Mouse (Mus musculus) liver, embryonic 14.5 days (tissue): ENCODE measurements around the gene Ubap1l. TPM values are rescaled to one million over a fixed set of nuclear protein-coding genes. Genes with fewer than 3 reads are reported as not detected.

Experiments used
- ATAC-seq: fragments of 200-750 bp; cut with Nextera tagmentation; 2 replicates; pipeline ENCODE4 v1.8.0; 2017; ENCODE audit warnings: moderate number of reproducible peaks, mild to moderate bottlenecking, moderate library complexity; ENCODE audit not compliant: insufficient read depth
- DNase-seq, 3 experiments: peaks; one replicate each; pipeline ENCODE4 v3.0.0-alpha.2; 2012 to 2013; ENCODE audit warnings: low read depth in 3 of 3, low spot score in 3 of 3
- H3K27ac ChIP-seq: fragments of 300-500 bp; sonication (generic); 2 replicates; pipeline ENCODE4 v1.5.1; 2014; ENCODE audit warnings: moderate library complexity, mild to moderate bottlenecking, control low read depth, inconsistent platforms
- H3K27me3 ChIP-seq: fragments of 300-500 bp; sonication (generic); 2 replicates; pipeline ENCODE4 v1.6.1; 2014; ENCODE audit warnings: mild to moderate bottlenecking, low read length, moderate library complexity; ENCODE audit not compliant: control insufficient read depth, insufficient read depth
- H3K36me3 ChIP-seq: fragments of 300-500 bp; sonication (generic); replicated peaks from 2 replicates; pipeline ENCODE4 v1.6.1; 2014; ENCODE audit warnings: low read depth; ENCODE audit not compliant: control insufficient read depth, insufficient read depth
- H3K4me1 ChIP-seq, 2 experiments: fragments of 200-500 bp in 1 of 2; fragments of 300-500 bp in 1 of 2; sonication (generic) in 1 of 2; replicated peaks; 2 replicates each; pipeline ENCODE4 v1.6.1; 2012 to 2014; ENCODE audit warnings: antibody characterized with exemption in 1 of 2, inconsistent platforms in 1 of 2, low read length in 1 of 2; ENCODE audit not compliant: control insufficient read depth in 2 of 2, insufficient read depth in 2 of 2
- H3K4me2 ChIP-seq: fragments of 300-500 bp; sonication (generic); 2 replicates; pipeline ENCODE4 v1.6.1; 2014; ENCODE audit warnings: low read depth, mild to moderate bottlenecking, control low read depth, moderate library complexity
- H3K4me3 ChIP-seq, 2 experiments: fragments of 200-500 bp in 1 of 2; fragments of 300-500 bp in 1 of 2; sonication (generic) in 1 of 2; 2 replicates each; pipeline ENCODE4 v1.5.1; 2012 to 2014; ENCODE audit warnings: low read depth in 2 of 2, low read length in 2 of 2, mild to moderate bottlenecking in 2 of 2, control low read depth in 1 of 2, inconsistent platforms in 1 of 2, moderate library complexity in 1 of 2; ENCODE audit not compliant: insufficient read depth in 1 of 2
- H3K9ac ChIP-seq: fragments of 300-500 bp; sonication (generic); replicated peaks from 2 replicates; pipeline ENCODE4 v1.6.1; 2014; ENCODE audit warnings: mild to moderate bottlenecking, control low read depth, moderate library complexity
- H3K9me3 ChIP-seq: fragments of 300-500 bp; sonication (generic); 2 replicates; pipeline ENCODE4 v1.6.1; 2016; ENCODE audit warnings: low read length, mixed read lengths; ENCODE audit not compliant: control insufficient read depth
- CTCF ChIP-seq: IDR thresholded peaks from 2 replicates; pipeline ENCODE4 v1.5.1; 2016; ENCODE audit warnings: antibody characterized with exemption, low read depth, control low read depth
- EP300 ChIP-seq: IDR thresholded peaks from 2 replicates; pipeline ENCODE4 v1.6.1; 2016; ENCODE audit warnings: antibody characterized with exemption, low read depth
- WGBS: fragments of 180-500 bp; shearing (Covaris S2); extraction: QIAGEN DNeasy Blood & Tissue Kit; methylation state at CpG from one replicate; pipeline ENCODE4 v1.1.7; 2014; ENCODE audit not compliant: insufficient replicate concordance; 5-methylcytosine and 5-hydroxymethylcytosine counted together
- polyA plus RNA-seq, 2 experiments: library from polyadenylated mRNA; depleted of rRNA in 1 of 2; stranded (reverse) in 1 of 2; unstranded in 1 of 2; fragments of >200 nt; fragmentation: Nextera tagmentation in 1 of 2; extraction: Ambion mirVana in 1 of 2; gene quantifications; 2 replicates each; pipeline versions ENCODE4 v1.2.1 to v1.2.3; 2012 to 2014

Ubap1l gene
- polyA plus RNA-seq, 2 experiments: 0.10 to 0.13 TPM

- under 1% methylated on average over 24 of the region's 24 CpGs for WGBS
- no peaks in the 10 kb centered on the region for H3K36me3 ChIP-seq
- 0 out of 4 replicates have a peak, but pooled peaks cover 0 to 3% of the 10 kb centered on the region in 2 experiments for H3K4me1 ChIP-seq
- H3K9ac ChIP-seq: no peak within 1 kb of the TSS
- ATAC-seq (peak; percentile 33; the same call in 1 of the 2 replicates), DNase-seq (peak in 1 of 3 experiments; percentile 19)
- no peak within 1 kb of the TSS for H3K27ac ChIP-seq
- no peaks in the 10 kb centered on the region for H3K9me3 ChIP-seq
- H3K4me3 ChIP-seq: peak within 1 kb of the TSS; percentile 10 to 25; a peak in 3 of 4 replicates
- TF ChIP-seq CTCF: no peak
- TF ChIP-seq EP300: no peak
- no peaks in the 10 kb centered on the region for H3K27me3 ChIP-seq
- peak within 1 kb of the TSS; percentile 53 for H3K4me2 ChIP-seq
Observed at GRCm38 (mm10) chr9:65398279-65398678, 37.4 kb downstream of the Ubap1l start, which contains the start of gene Rasl12. Gene Rasl12 (plus strand): TSS chr9:65398506.

DNA sequence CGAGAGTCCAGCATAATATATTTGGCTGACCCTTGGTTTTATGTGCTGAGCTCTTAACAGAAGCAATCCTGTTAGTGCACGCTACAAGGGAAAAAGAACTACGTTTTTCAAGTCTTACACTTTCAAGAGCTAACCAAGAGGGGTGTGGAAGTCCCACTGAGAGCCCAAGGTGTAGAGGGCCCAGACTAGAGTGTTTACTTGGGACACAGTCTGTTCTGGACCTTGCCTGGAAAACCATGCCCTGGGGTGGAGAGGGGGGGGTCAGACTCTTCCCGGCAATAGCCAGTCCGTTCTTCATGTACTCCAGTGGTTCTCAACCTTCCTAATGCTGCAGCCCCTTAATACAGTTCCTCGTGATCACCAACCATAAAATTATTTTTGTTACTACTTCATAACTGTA lies 39.1 kb downstream of the Ubap1l start:
- Histone ChIP-seq H3K36me3 (no peaks in the 10 kb centered on the region), H3K9me3 (no peaks in the 10 kb centered on the region), H3K4me3 (no peak overlapping the region), H3K4me2 (no peak overlapping the region), H3K27me3 (no peaks in the 10 kb centered on the region), H3K9ac (no peak overlapping the region), H3K27ac (no peak overlapping the region), H3K4me1 (0 out of 4 replicates have a peak, but pooled peaks cover 0 to 3% of the 10 kb centered on the region in 2 experiments)
- WGBS: 70% methylated on average over 6 of the region's 6 CpGs
- TF ChIP-seq CTCF (no peak), EP300 (no peak)
- ATAC-seq: no peak
- no peak for DNase-seq

DNA sequence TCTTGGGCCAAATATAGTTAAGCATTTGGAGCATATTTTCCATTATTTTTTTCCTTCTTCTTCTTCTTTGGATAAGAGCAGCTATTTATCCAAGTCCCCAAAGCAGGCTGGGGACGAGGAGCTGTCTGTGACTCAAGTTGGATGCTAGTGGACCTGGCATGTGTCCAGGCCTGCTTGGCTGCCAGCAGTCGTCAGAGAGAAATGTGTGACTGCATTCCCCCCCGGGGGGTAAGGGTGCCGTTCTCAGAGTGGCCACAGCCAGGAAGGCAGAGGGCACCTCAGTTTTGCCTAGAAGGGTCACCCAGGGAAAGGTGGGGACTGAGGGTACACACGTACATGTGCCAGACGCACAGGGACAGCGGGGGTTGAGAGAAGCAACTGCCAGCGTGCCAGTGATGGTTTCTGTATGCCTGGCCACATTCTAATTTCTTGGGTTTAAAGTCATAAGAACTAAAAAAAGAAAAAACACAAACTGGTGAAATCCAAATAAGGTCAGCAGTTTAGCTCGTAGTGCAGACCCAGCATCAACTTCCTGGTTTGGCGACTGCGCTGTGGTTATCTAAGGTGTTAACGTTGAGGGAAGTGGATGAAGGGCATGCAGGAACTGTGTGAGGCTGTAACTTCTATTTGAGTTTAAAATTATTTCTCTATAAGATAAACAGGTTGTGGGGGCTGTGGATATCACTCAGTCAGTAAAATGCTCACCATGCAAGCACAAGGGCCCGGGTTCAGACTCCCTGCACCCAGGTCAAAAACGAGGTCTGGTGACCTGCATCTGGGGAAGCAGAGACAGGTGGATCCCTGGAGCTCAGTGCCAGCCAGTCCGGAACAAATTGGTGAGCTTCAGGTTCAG lies 43.7 kb downstream of the Ubap1l start:
- ATAC-seq (no peak), DNase-seq (no peak)
- TF ChIP-seq EP300 (no peak), CTCF (no peak)
- Histone ChIP-seq H3K27ac (no peak overlapping the region), H3K36me3 (no peaks in the 10 kb centered on the region), H3K4me1 (no peaks in the 10 kb centered on the region), H3K27me3 (no peaks in the 10 kb centered on the region), H3K9ac (no peak overlapping the region), H3K9me3 (no peaks in the 10 kb centered on the region), H3K4me3 (no peak overlapping the region), H3K4me2 (no peak overlapping the region)
- WGBS: 52% methylated on average over 15 of the region's 15 CpGs

GRCm38 (mm10) chr9:65405184-65405449 lies 44.3 kb downstream of the Ubap1l start:
- no peak overlapping the region for H3K9ac ChIP-seq
- H3K36me3 ChIP-seq: no peaks in the 10 kb centered on the region
- no peak overlapping the region for H3K4me3 ChIP-seq
- ATAC-seq (no peak), DNase-seq (no peak)
- TF ChIP-seq EP300 (no peak), CTCF (no peak)
- no peaks in the 10 kb centered on the region for H3K4me1 ChIP-seq
- no peaks in the 10 kb centered on the region for H3K27me3 ChIP-seq
- no peak overlapping the region for H3K27ac ChIP-seq
- 63% methylated on average over 2 of the region's 2 CpGs for WGBS
- no peak overlapping the region for H3K4me2 ChIP-seq
- no peaks in the 10 kb centered on the region for H3K9me3 ChIP-seq

- Histone ChIP-seq H3K9ac (no peak overlapping the region), H3K4me1 (no peaks in the 10 kb centered on the region), H3K36me3 (no peaks in the 10 kb centered on the region), H3K4me3 (no peak overlapping the region), H3K4me2 (no peak overlapping the region), H3K27ac (no peak overlapping the region), H3K27me3 (no peaks in the 10 kb centered on the region), H3K9me3 (no peaks in the 10 kb centered on the region)
- no peak for TF ChIP-seq EP300
- TF ChIP-seq CTCF: no peak
- DNase-seq (no peak), ATAC-seq (no peak)
- 59% methylated on average over 5 of the region's 5 CpGs for WGBS
Observed at GRCm38 (mm10) chr9:65407327-65407726, 46.5 kb downstream of the Ubap1l start.
